In the genomic region with DNA sequence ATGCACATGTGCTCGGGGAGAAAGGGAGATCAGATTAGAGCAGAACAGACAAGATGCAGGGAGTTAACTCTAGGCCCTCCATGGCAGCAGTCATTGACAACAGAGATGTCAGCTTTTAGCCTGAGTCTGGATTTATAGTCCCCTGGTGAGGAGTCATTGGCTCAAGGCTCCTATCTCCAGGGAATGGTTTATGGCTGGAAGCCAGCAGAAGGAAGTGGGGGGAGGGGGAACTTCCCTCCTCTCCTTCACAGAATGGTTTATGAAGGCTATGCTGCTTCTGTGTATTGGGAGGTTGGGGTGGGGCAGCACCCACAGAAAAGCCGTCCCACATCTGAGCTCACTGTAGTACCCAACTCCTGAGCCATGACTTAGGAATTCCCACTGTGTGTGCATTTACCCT, we compare ENCODE assay signal across 16 mouse cellular contexts. TPM values are rescaled to one million over a fixed set of nuclear protein-coding genes. Genes with fewer than 3 reads are reported as not detected.
DNase-seq lines count a peak whose midpoint lies in the region; ATAC-seq lines count a peak whose summit lies in the region.
"Had no signal": no experiment of that assay in that cellular context is flagged by ENCODE, and none has a peak within 500 bp of the region (broad histone marks: within the 10 kb centered on the region; RNA-seq: fewer than 3 reads in every experiment).

No protein-coding gene starts in this region.

- H3K9ac ChIP-seq in lung, embryonic 16.5 days (ENCODE audit: low read length), result no peak overlapping the region
- H3K9ac ChIP-seq in kidney, embryonic 16.5 days (replicated peaks; ENCODE audit: low read length), result no peak overlapping the region
- no peak overlapping the region for H3K9ac ChIP-seq in neural tube, embryonic 15.5 days (replicated peaks)
- H3K9ac ChIP-seq: forebrain, embryonic 15.5 days; liver, embryonic 14.5 days had no signal

- H3K9me3 ChIP-seq in lung, embryonic 16.5 days (ENCODE audit: control insufficient read depth, low read length), result no peaks in the 10 kb centered on the region
- 0 out of 2 replicates have a peak, but pooled peaks cover 3% of the 10 kb centered on the region for H3K9me3 ChIP-seq in kidney, embryonic 16.5 days (ENCODE audit: low read length)
- no peaks in the 10 kb centered on the region for H3K9me3 ChIP-seq in neural tube, embryonic 15.5 days (replicated peaks)
- H3K9me3 ChIP-seq: forebrain, embryonic 15.5 days had no signal

- H3K4me1 ChIP-seq in lung, embryonic 16.5 days (replicated peaks; ENCODE audit: control insufficient read depth, insufficient read depth, low read length), result peaks cover 4% of the 10 kb centered on the region
- H3K4me1 ChIP-seq in kidney, embryonic 16.5 days (ENCODE audit: insufficient read depth, low read length), result peaks cover 15% of the 10 kb centered on the region
- H3K4me1 ChIP-seq in neural tube, embryonic 15.5 days, result peaks cover 32% of the 10 kb centered on the region

- no peak overlapping the region for H3K27ac ChIP-seq in lung, embryonic 16.5 days (ENCODE audit: low read length)
- H3K27ac ChIP-seq in kidney, embryonic 16.5 days (ENCODE audit: low read length), result no peak overlapping the region
- 0 out of 2 replicates have a peak overlapping the region, but pooled peaks have one; percentile 25 for H3K27ac ChIP-seq in neural tube, embryonic 15.5 days (replicated peaks)
- H3K27ac ChIP-seq: forebrain, embryonic 15.5 days; liver, embryonic 14.5 days had no signal

- DNase-seq in adrenal gland, adult 2 months, result peak; percentile 63
- no peak for DNase-seq in adrenal gland, adult 18-20 months (ENCODE audit: low spot score in 2 of 2)
- no peak for DNase-seq in lung, postnatal 36 days
- no peak for DNase-seq in frontal cortex, adult 2 months (ENCODE audit: extremely low spot score in 1 of 2, low spot score in 1 of 2)
- DNase-seq: cerebellum, postnatal 14 days; gastrocnemius, postnatal 25 days; left cerebral cortex, postnatal 4 days; spleen, adult 18-20 months; thymus, adult 2 months had no signal

- no peak overlapping the region for H3K4me3 ChIP-seq in lung, embryonic 16.5 days (ENCODE audit: low read length)
- no peak overlapping the region for H3K4me3 ChIP-seq in kidney, embryonic 16.5 days (ENCODE audit: low read length)
- no peak overlapping the region for H3K4me3 ChIP-seq in neural tube, embryonic 15.5 days (replicated peaks)
- H3K4me3 ChIP-seq: forebrain, embryonic 15.5 days; megakaryocyte, embryonic 14.5 days had no signal

- H3K4me2 ChIP-seq in lung, embryonic 16.5 days (ENCODE audit: low read depth, low read length), result no peak overlapping the region
- no peak overlapping the region for H3K4me2 ChIP-seq in kidney, embryonic 16.5 days (replicated peaks; ENCODE audit: low read depth, low read length)
- H3K4me2 ChIP-seq in neural tube, embryonic 15.5 days, result no peak overlapping the region
- H3K4me2 ChIP-seq: forebrain, embryonic 15.5 days had no signal

- peaks cover 24% of the 10 kb centered on the region for H3K27me3 ChIP-seq in lung, embryonic 16.5 days (ENCODE audit: control insufficient read depth, insufficient read depth, low read depth, low read length)
- H3K27me3 ChIP-seq in kidney, embryonic 16.5 days (ENCODE audit: insufficient read depth, low read length), result peaks cover 22% of the 10 kb centered on the region
- H3K27me3 ChIP-seq in neural tube, embryonic 15.5 days (replicated peaks), result no peaks in the 10 kb centered on the region
- H3K27me3 ChIP-seq: forebrain, embryonic 15.5 days had no signal

- 29% methylated on average over 2 of the region's 2 CpGs for WGBS in lung, embryonic 16.5 days
- WGBS in kidney, embryonic 16.5 days, result 15% methylated on average over 2 of the region's 2 CpGs
- WGBS in neural tube, embryonic 15.5 days, result 10% methylated on average over 2 of the region's 2 CpGs

- ATAC-seq in lung, embryonic 16.5 days (ENCODE audit: low read depth), result peak; percentile 43
- ATAC-seq in kidney, embryonic 16.5 days (ENCODE audit: low FRiP score, low TSS enrichment), result peak; percentile 68
- ATAC-seq in neural tube, embryonic 15.5 days (ENCODE audit: low FRiP score), result peak; percentile 45; the same call in 1 of the 2 replicates
- ATAC-seq in frontal cortex, adult (ENCODE audit: low TSS enrichment), result no peak
- ATAC-seq: forebrain, embryonic 15.5 days had no signal

- no peaks in the 10 kb centered on the region for H3K36me3 ChIP-seq in lung, embryonic 16.5 days (ENCODE audit: control insufficient read depth, insufficient read depth, low read length)
- no peaks in the 10 kb centered on the region for H3K36me3 ChIP-seq in kidney, embryonic 16.5 days (ENCODE audit: insufficient read depth, low read length)
- no peaks in the 10 kb centered on the region for H3K36me3 ChIP-seq in neural tube, embryonic 15.5 days

RNA-seq across cellular contexts. Expression of gene Olfm2, which starts 24.6 kb away (rescaled TPM):
- 1 to 10 TPM in 1 of 2 experiments, under 1 TPM in 1; 0.49 to 1.0 TPM for total RNA-seq in adrenal gland, adult 2 months (2021)
- polyA plus RNA-seq in adrenal gland, adult 2 months (2012; rRNA removed), result 1.1 and 2.9 TPM in 2 replicates
- total RNA-seq in adrenal gland, adult 18-20 months (2021), result under 1 TPM; 0.53 to 0.58 TPM
- 2.9 and 3.7 TPM in 2 replicates for polyA plus RNA-seq in lung, embryonic 16.5 days (2015; fragmentation: Nextera tagmentation; extraction: Ambion mirVana)
- polyA plus RNA-seq in kidney, embryonic 16.5 days (2015; fragmentation: Nextera tagmentation; extraction: Ambion mirVana), result 6.5 and 6.6 TPM in 2 replicates
- polyA plus RNA-seq in neural tube, embryonic 15.5 days (2015; fragmentation: Nextera tagmentation; extraction: Ambion mirVana), result 190 and 224 TPM in 2 replicates
- polyA plus RNA-seq in frontal cortex, adult 2 months (2012; rRNA removed), result 126 and 152 TPM in 2 replicates

Comparison
In these comparisons a context has a peak if more than half of its experiments do, and no peak if none do; other contexts are left out.
1. RNA of gene Olfm2, which starts 24.6 kb away (polyA plus RNA-seq): 190 to 224 TPM in neural tube, embryonic 15.5 days and 126 to 152 TPM in frontal cortex, adult 2 months; 6.5 to 6.6 TPM in kidney, embryonic 16.5 days, 2.9 to 3.7 TPM in lung, embryonic 16.5 days and 1.1 to 2.9 TPM in adrenal gland, adult 2 months; every median in the first group is over 10 times any median in the second.